Mouse (Mus musculus): ENCODE data around the gene Rap1b.

- no peak for TF ChIP-seq POLR2A (IDR thresholded peaks at IDR 0.05; ENCODE audit: low read depth, low read length)
- no peak for TF ChIP-seq CTCF (IDR thresholded peaks at IDR 0.05; ENCODE audit: extremely low read depth, insufficient read length, insufficient replicate concordance, low read depth, low read length)
These were observed 2.1 kb downstream of the Rap1b start for GRCm38 (mm10) chr10:117843690-117844089.
